Mouse (Mus musculus): ENCODE results near the gene Trabd2b. TPM values are rescaled to one million over a fixed set of nuclear protein-coding genes. Genes with fewer than 3 reads are reported as not detected.

Gene Trabd2b
- polyA plus RNA-seq, 1 experiment from 2014 or later: 1.5 TPM

- Histone ChIP-seq H3K36me3 (no peaks in the 10 kb centered on the region), H3K9me3 (no peaks in the 10 kb centered on the region), H3K27ac (no peak overlapping the region), H3K4me3 (peak overlapping the region; percentile 77), H3K27me3 (ENCODE audit: insufficient read depth, poor library complexity, severe bottlenecking) (peaks cover 61% of the 10 kb centered on the region), H3K4me1 (replicated peaks) (peaks cover 47% of the 10 kb centered on the region)
- 74% methylated on average over 3 of the region's 3 CpGs for WGBS
- no peak for DNase-seq (ENCODE audit: low spot score)
Observed at GRCm38 (mm10) chr4:114407516-114407915, 992 bp downstream of the Trabd2b start.

- Histone ChIP-seq H3K4me3 (no peak overlapping the region), H3K27me3 (ENCODE audit: insufficient read depth, poor library complexity, severe bottlenecking) (peaks cover 60% of the 10 kb centered on the region), H3K9me3 (no peaks in the 10 kb centered on the region), H3K27ac (no peak overlapping the region), H3K4me1 (replicated peaks) (peaks cover 47% of the 10 kb centered on the region), H3K36me3 (no peaks in the 10 kb centered on the region)
- WGBS: 92% methylated on average over 2 of the region's 2 CpGs
- DNase-seq (ENCODE audit: low spot score): no peak
Observed at GRCm38 (mm10) chr4:114408298-114408697, 1.8 kb downstream of the Trabd2b start.

GRCm38 (mm10) chr4:114408890-114409480 is 2.5 kb downstream of the Trabd2b start:
- no peak for DNase-seq (ENCODE audit: low spot score)
- Histone ChIP-seq H3K4me1 (replicated peaks) (peaks cover 47% of the 10 kb centered on the region), H3K4me3 (peak overlapping the region; percentile 32; the same call in 1 of the 2 replicates), H3K36me3 (no peaks in the 10 kb centered on the region), H3K27ac (no peak overlapping the region; the same call in 1 of the 2 replicates), H3K27me3 (ENCODE audit: insufficient read depth, poor library complexity, severe bottlenecking) (peaks cover 53% of the 10 kb centered on the region), H3K9me3 (no peaks in the 10 kb centered on the region)
- WGBS: 67% methylated on average over 18 of the region's 18 CpGs

- DNase-seq (ENCODE audit: low spot score): no peak
- Histone ChIP-seq H3K36me3 (no peaks in the 10 kb centered on the region), H3K4me3 (peak overlapping the region; percentile 32), H3K27me3 (ENCODE audit: insufficient read depth, poor library complexity, severe bottlenecking) (peaks cover 47% of the 10 kb centered on the region), H3K27ac (peak overlapping the region; percentile 70), H3K4me1 (replicated peaks) (peaks cover 47% of the 10 kb centered on the region), H3K9me3 (no peaks in the 10 kb centered on the region)
Observed at GRCm38 (mm10) chr4:114409511-114409910, 3.0 kb downstream of the Trabd2b start.

- 15% methylated on average over 3 of the region's 3 CpGs for WGBS
- H3K36me3 ChIP-seq: no peaks in the 10 kb centered on the region
- H3K4me3 ChIP-seq: peak overlapping the region; percentile 32
- peaks cover 47% of the 10 kb centered on the region for H3K4me1 ChIP-seq (replicated peaks)
- H3K9me3 ChIP-seq: no peaks in the 10 kb centered on the region
- DNase-seq (ENCODE audit: low spot score): no peak
- H3K27ac ChIP-seq: peak overlapping the region; percentile 70
- H3K27me3 ChIP-seq (ENCODE audit: insufficient read depth, poor library complexity, severe bottlenecking): peaks cover 44% of the 10 kb centered on the region
Observed at GRCm38 (mm10) chr4:114410026-114410425, 3.5 kb downstream of the Trabd2b start.

GRCm38 (mm10) chr4:114410443-114410842 is 3.9 kb downstream of the Trabd2b start:
- Histone ChIP-seq H3K4me1 (replicated peaks) (peaks cover 47% of the 10 kb centered on the region), H3K27ac (peak overlapping the region; percentile 70), H3K27me3 (ENCODE audit: insufficient read depth, poor library complexity, severe bottlenecking) (peaks cover 49% of the 10 kb centered on the region), H3K4me3 (peak overlapping the region; percentile 32), H3K36me3 (no peaks in the 10 kb centered on the region), H3K9me3 (no peaks in the 10 kb centered on the region)
- peak; percentile 61 for DNase-seq (ENCODE audit: low spot score)
- 7% methylated on average over 11 of the region's 11 CpGs for WGBS

GRCm38 (mm10) chr4:114410958-114411661 is 4.6 kb downstream of the Trabd2b start:
- H3K36me3 ChIP-seq: no peaks in the 10 kb centered on the region
- H3K27me3 ChIP-seq (ENCODE audit: insufficient read depth, poor library complexity, severe bottlenecking): peaks cover 51% of the 10 kb centered on the region
- peak overlapping the region; percentile 32 for H3K4me3 ChIP-seq
- H3K4me1 ChIP-seq (replicated peaks): peaks cover 52% of the 10 kb centered on the region
- no peaks in the 10 kb centered on the region for H3K9me3 ChIP-seq
- WGBS: 34% methylated on average over 9 of the region's 9 CpGs
- H3K27ac ChIP-seq: peak overlapping the region; percentile 70
- DNase-seq (ENCODE audit: low spot score): no peak

GRCm38 (mm10) chr4:114411846-114412390 is 5.4 kb downstream of the Trabd2b start:
- Histone ChIP-seq H3K27ac (no peak overlapping the region), H3K4me3 (no peak overlapping the region), H3K4me1 (replicated peaks) (peaks cover 50% of the 10 kb centered on the region), H3K36me3 (no peaks in the 10 kb centered on the region), H3K27me3 (ENCODE audit: insufficient read depth, poor library complexity, severe bottlenecking) (peaks cover 48% of the 10 kb centered on the region), H3K9me3 (no peaks in the 10 kb centered on the region)
- 42% methylated on average over 6 of the region's 6 CpGs for WGBS
- peak; percentile 27 for DNase-seq (ENCODE audit: low spot score)

- no peaks in the 10 kb centered on the region for H3K36me3 ChIP-seq
- peaks cover 19% of the 10 kb centered on the region; the same call in 1 of the 2 replicates for H3K27me3 ChIP-seq (ENCODE audit: insufficient read depth, poor library complexity, severe bottlenecking)
- H3K27ac ChIP-seq: no peak overlapping the region
- no peaks in the 10 kb centered on the region for H3K9me3 ChIP-seq
- H3K4me3 ChIP-seq: no peak overlapping the region
- no peak for DNase-seq (ENCODE audit: low spot score)
- peaks cover 18% of the 10 kb centered on the region for H3K4me1 ChIP-seq (replicated peaks)
- WGBS: 50% methylated on average over 16 of the region's 16 CpGs
Observed at GRCm38 (mm10) chr4:114415925-114416645, 9.6 kb downstream of the Trabd2b start.

- H3K36me3 ChIP-seq: no peaks in the 10 kb centered on the region
- no peak overlapping the region for H3K4me3 ChIP-seq
- no peak for DNase-seq (ENCODE audit: low spot score)
- 0 out of 2 replicates have a peak, but pooled peaks cover 5% of the 10 kb centered on the region for H3K27me3 ChIP-seq (ENCODE audit: insufficient read depth, poor library complexity, severe bottlenecking)
- WGBS: 89% methylated on average over 2 of the region's 2 CpGs
- no peak overlapping the region for H3K27ac ChIP-seq
- H3K9me3 ChIP-seq: no peaks in the 10 kb centered on the region
- peaks cover 9% of the 10 kb centered on the region; the same call in 1 of the 2 replicates for H3K4me1 ChIP-seq (replicated peaks)
Observed at GRCm38 (mm10) chr4:114420154-114420553, 13.6 kb downstream of the Trabd2b start.

- H3K27me3 ChIP-seq (ENCODE audit: insufficient read depth, poor library complexity, severe bottlenecking): no peaks in the 10 kb centered on the region
- WGBS: 75% methylated on average over 6 of the region's 6 CpGs
- H3K36me3 ChIP-seq: no peaks in the 10 kb centered on the region
- H3K4me3 ChIP-seq: no peak overlapping the region
- 0 out of 2 replicates have a peak, but pooled peaks cover 5% of the 10 kb centered on the region for H3K4me1 ChIP-seq (replicated peaks)
- no peaks in the 10 kb centered on the region for H3K9me3 ChIP-seq
- H3K27ac ChIP-seq: no peak overlapping the region
- DNase-seq (ENCODE audit: low spot score): no peak
Observed at GRCm38 (mm10) chr4:114423084-114423483, 16.6 kb downstream of the Trabd2b start.

GRCm38 (mm10) chr4:114425808-114426207 is 19.3 kb downstream of the Trabd2b start:
- H3K36me3 ChIP-seq: no peaks in the 10 kb centered on the region
- WGBS: 59% methylated on average over 5 of the region's 5 CpGs
- no peak overlapping the region for H3K27ac ChIP-seq
- no peak overlapping the region for H3K4me3 ChIP-seq
- 0 out of 2 replicates have a peak, but pooled peaks cover 5% of the 10 kb centered on the region for H3K4me1 ChIP-seq (replicated peaks)
- no peak for DNase-seq (ENCODE audit: low spot score)
- no peaks in the 10 kb centered on the region for H3K27me3 ChIP-seq (ENCODE audit: insufficient read depth, poor library complexity, severe bottlenecking)
- H3K9me3 ChIP-seq: no peaks in the 10 kb centered on the region
